Mouse (Mus musculus) hindbrain, embryonic 11.5 days (tissue): Measurements from ENCODE around the gene Gpr15. TPM values are rescaled to one million over a fixed set of nuclear protein-coding genes. Genes with fewer than 3 reads are reported as not detected.

Source experiments
- ATAC-seq: fragments of 200-750 bp; cut with Nextera tagmentation; 2 replicates; pipeline ENCODE4 v1.8.0; 2017; ENCODE audit warnings: mild to moderate bottlenecking, moderate TSS enrichment, moderate library complexity; ENCODE audit not compliant: low FRiP score
- DNase-seq: peaks from one replicate; pipeline ENCODE4 v3.0.0-alpha.2; 2015; ENCODE audit warnings: low spot score
- H3K27ac ChIP-seq: fragments of 300-500 bp; sonication (generic); 2 replicates; pipeline ENCODE4 v1.5.1; 2014; ENCODE audit warnings: mild to moderate bottlenecking, low read depth, low read length
- H3K27me3 ChIP-seq: fragments of 300-500 bp; sonication (generic); 2 replicates; pipeline ENCODE4 v1.6.1; 2014; ENCODE audit warnings: mild to moderate bottlenecking, low read length, moderate library complexity, mixed read lengths; ENCODE audit not compliant: control insufficient read depth, insufficient read depth
- H3K36me3 ChIP-seq: fragments of 300-500 bp; sonication (generic); 2 replicates; pipeline ENCODE4 v1.6.1; 2014; ENCODE audit warnings: mild to moderate bottlenecking, low read length, moderate library complexity, mixed read lengths; ENCODE audit not compliant: control insufficient read depth, insufficient read depth
- H3K4me1 ChIP-seq: fragments of 300-500 bp; sonication (generic); replicated peaks from 2 replicates; pipeline ENCODE4 v1.6.1; 2014; ENCODE audit warnings: low read length, mixed read lengths; ENCODE audit not compliant: control insufficient read depth, insufficient read depth
- H3K4me2 ChIP-seq: fragments of 300-500 bp; sonication (generic); replicated peaks from 2 replicates; pipeline ENCODE4 v1.6.1; 2014; ENCODE audit warnings: mild to moderate bottlenecking, low read depth, low read length
- H3K4me3 ChIP-seq: fragments of 300-500 bp; sonication (generic); 2 replicates; pipeline ENCODE4 v1.5.1; 2014; ENCODE audit warnings: low read depth, low read length
- H3K9ac ChIP-seq: fragments of 300-500 bp; sonication (generic); 2 replicates; pipeline ENCODE4 v1.6.1; 2014; ENCODE audit warnings: low read depth, low read length
- H3K9me3 ChIP-seq: fragments of 300-500 bp; sonication (generic); 2 replicates; pipeline ENCODE4 v1.6.1; 2016; ENCODE audit warnings: low read length; ENCODE audit not compliant: control insufficient read depth
- WGBS: fragments of 180-500 bp; shearing (Covaris S2); extraction: QIAGEN DNeasy Blood & Tissue Kit; methylation state at CpG from one replicate; pipeline ENCODE4 v1.1.7; 2014; 5-methylcytosine and 5-hydroxymethylcytosine counted together
- polyA plus RNA-seq: library from polyadenylated mRNA; unstranded; fragments of >200 nt; fragmentation: Nextera tagmentation; extraction: Ambion mirVana; gene quantifications from 2 replicates; pipeline ENCODE4 v1.2.1, GENCODE M21; 2014

Gene Gpr15
- not detected in 2 replicates for polyA plus RNA-seq

- H3K36me3 ChIP-seq, result no peaks in the 10 kb centered on the region
- no peak for DNase-seq
- H3K9me3 ChIP-seq, result no peaks in the 10 kb centered on the region
- 90% methylated on average over 7 of the region's 7 CpGs for WGBS
- no peak within 1 kb of the TSS for H3K27ac ChIP-seq
- H3K27me3 ChIP-seq, result no peaks in the 10 kb centered on the region
- H3K4me3 ChIP-seq, result no peak within 1 kb of the TSS
- H3K4me2 ChIP-seq, result no peak within 1 kb of the TSS
- no peak for ATAC-seq
- no peak within 1 kb of the TSS for H3K9ac ChIP-seq
- H3K4me1 ChIP-seq, result no peaks in the 10 kb centered on the region
These were observed at the start of gene Gpr15 for GRCm38 (mm10) chr16:58718666-58719120. Gene Gpr15 (minus strand): TSS chr16:58719070.

GRCm38 (mm10) chr16:58763076-58763475 is 44.2 kb upstream of the Gpr15 start, which contains the start of gene Olfr172:
Gene Olfr172 (minus strand): TSS chr16:58763176.
- no peaks in the 10 kb centered on the region for H3K4me1 ChIP-seq
- 89% methylated on average over 1 of the region's 1 CpGs for WGBS
- ATAC-seq (no peak), DNase-seq (no peak)
- no peak within 1 kb of the TSS for H3K4me3 ChIP-seq
- H3K27me3 ChIP-seq, result no peaks in the 10 kb centered on the region
- H3K9me3 ChIP-seq, result no peaks in the 10 kb centered on the region
- H3K27ac ChIP-seq, result no peak within 1 kb of the TSS
- no peaks in the 10 kb centered on the region for H3K36me3 ChIP-seq
- H3K9ac ChIP-seq, result no peak within 1 kb of the TSS
- no peak within 1 kb of the TSS for H3K4me2 ChIP-seq

- H3K27ac ChIP-seq, result no peak overlapping the region
- H3K4me3 ChIP-seq, result no peak overlapping the region
- ATAC-seq, result no peak
These were observed 37.3 kb upstream of the Gpr15 start for GRCm38 (mm10) chr16:58756191-58756590.

GRCm38 (mm10) chr16:58751314-58751713 is 32.4 kb upstream of the Gpr15 start:
- DNase-seq (no peak), ATAC-seq (no peak)
- Histone ChIP-seq H3K4me2 (no peak overlapping the region), H3K9ac (no peak overlapping the region), H3K4me1 (no peaks in the 10 kb centered on the region), H3K36me3 (no peaks in the 10 kb centered on the region), H3K27ac (no peak overlapping the region), H3K27me3 (no peaks in the 10 kb centered on the region), H3K9me3 (no peaks in the 10 kb centered on the region), H3K4me3 (no peak overlapping the region)
- WGBS, result 22% methylated on average over 1 of the region's 1 CpGs

More at GRCm38 (mm10) chr16:58756191-58756590, 37.3 kb upstream of the Gpr15 start:
- Histone ChIP-seq H3K27me3 (no peaks in the 10 kb centered on the region), H3K4me1 (no peaks in the 10 kb centered on the region), H3K9ac (no peak overlapping the region), H3K4me2 (no peak overlapping the region), H3K36me3 (no peaks in the 10 kb centered on the region), H3K9me3 (no peaks in the 10 kb centered on the region)
- DNase-seq, result no peak

- no peaks in the 10 kb centered on the region for H3K9me3 ChIP-seq
- H3K27me3 ChIP-seq, result no peaks in the 10 kb centered on the region
- no peaks in the 10 kb centered on the region for H3K36me3 ChIP-seq
- no peak overlapping the region for H3K9ac ChIP-seq
- H3K4me1 ChIP-seq, result no peaks in the 10 kb centered on the region
- no peak for DNase-seq
- 75% methylated on average over 4 of the region's 4 CpGs for WGBS
- H3K27ac ChIP-seq, result no peak overlapping the region
- no peak for ATAC-seq
- H3K4me2 ChIP-seq, result no peak overlapping the region
- no peak overlapping the region for H3K4me3 ChIP-seq
These were observed 27.8 kb upstream of the Gpr15 start for GRCm38 (mm10) chr16:58746715-58747114.

GRCm38 (mm10) chr16:58740751-58741150 is 21.9 kb upstream of the Gpr15 start:
- DNase-seq (no peak), ATAC-seq (no peak)
- no peak overlapping the region for H3K4me2 ChIP-seq
- no peaks in the 10 kb centered on the region for H3K27me3 ChIP-seq
- WGBS, result 94% methylated on average over 5 of the region's 5 CpGs
- no peaks in the 10 kb centered on the region for H3K4me1 ChIP-seq
- H3K9me3 ChIP-seq, result no peaks in the 10 kb centered on the region
- no peak overlapping the region for H3K27ac ChIP-seq
- H3K4me3 ChIP-seq, result no peak overlapping the region
- H3K9ac ChIP-seq, result no peak overlapping the region
- H3K36me3 ChIP-seq, result no peaks in the 10 kb centered on the region

- DNase-seq (no peak), ATAC-seq (no peak)
- H3K4me3 ChIP-seq, result no peak overlapping the region
- no peak overlapping the region for H3K9ac ChIP-seq
- no peaks in the 10 kb centered on the region for H3K4me1 ChIP-seq
- no peaks in the 10 kb centered on the region for H3K27me3 ChIP-seq
- H3K9me3 ChIP-seq, result no peaks in the 10 kb centered on the region
- no peak overlapping the region for H3K27ac ChIP-seq
- no peak overlapping the region for H3K4me2 ChIP-seq
- peaks cover 4% of the 10 kb centered on the region; the same call in 1 of the 2 replicates for H3K36me3 ChIP-seq
- 85% methylated on average over 1 of the region's 1 CpGs for WGBS
These were observed 19.9 kb upstream of the Gpr15 start for GRCm38 (mm10) chr16:58738800-58739199.

- H3K4me3 ChIP-seq, result no peak overlapping the region
- H3K27me3 ChIP-seq, result no peaks in the 10 kb centered on the region
- H3K9ac ChIP-seq, result no peak overlapping the region
- no peaks in the 10 kb centered on the region for H3K9me3 ChIP-seq
- 77% methylated on average over 4 of the region's 4 CpGs for WGBS
- H3K4me2 ChIP-seq, result no peak overlapping the region
- H3K36me3 ChIP-seq, result peaks cover 4% of the 10 kb centered on the region; the same call in 1 of the 2 replicates
- DNase-seq (no peak), ATAC-seq (no peak)
- H3K27ac ChIP-seq, result no peak overlapping the region
- no peaks in the 10 kb centered on the region for H3K4me1 ChIP-seq
These were observed 19.3 kb upstream of the Gpr15 start for GRCm38 (mm10) chr16:58738205-58738604.

- Histone ChIP-seq H3K27ac (peak overlapping the region; percentile 71; the same call in 1 of the 2 replicates), H3K36me3 (no peaks in the 10 kb centered on the region), H3K4me3 (peak overlapping the region; percentile 77), H3K4me1 (no peaks in the 10 kb centered on the region), H3K9ac (peak overlapping the region; percentile 73), H3K9me3 (no peaks in the 10 kb centered on the region), H3K4me2 (peak overlapping the region; percentile 54), H3K27me3 (no peaks in the 10 kb centered on the region)
- no peak for DNase-seq
- WGBS, result under 1% methylated on average over 26 of the region's 31 CpGs
- peak; percentile 95 for ATAC-seq
These were observed 9.4 kb upstream of the Gpr15 start for GRCm38 (mm10) chr16:58728176-58728671.
